In genomic region chr8:119779013-119779737, GRCm38 (mm10) we compare ENCODE assay signal across 8 mouse cellular contexts. TPM values are rescaled to one million over a fixed set of nuclear protein-coding genes. Genes with fewer than 3 reads are reported as not detected.
DNase-seq lines count a peak whose midpoint lies in the region; ATAC-seq and TF ChIP-seq lines count a peak whose summit lies in the region.

No protein-coding gene starts in this region.

- no peak for TF ChIP-seq POLR2A in bone marrow, adult 2 months (IDR thresholded peaks at IDR 0.05; ENCODE audit: borderline replicate concordance, control insufficient read depth, low read depth, low read length)

- no peak overlapping the region for H3K4me3 ChIP-seq in C2C12 (ENCODE audit: insufficient read depth, poor library complexity, severe bottlenecking)
- no peak overlapping the region for H3K4me3 ChIP-seq in bone marrow, adult 2 months (replicated peaks; ENCODE audit: control insufficient read depth, low read depth, low read length)
- H3K4me3 ChIP-seq in embryonic facial prominence, embryonic 15.5 days (replicated peaks) = peak overlapping the region; percentile 69; the same call in 1 of the 2 replicates
- H3K4me3 ChIP-seq in limb, embryonic 15.5 days = peak overlapping the region; percentile 61; the same call in 1 of the 2 replicates

- DNase-seq in heart, adult 9 months (ENCODE audit: low spot score in 2 of 2) = peak; percentile 62 to 84
- DNase-seq in kidney, adult 9 months = peak; percentile 92
- DNase-seq in monocyte, adult 2 months (ENCODE audit: low read depth in 1 of 2, low spot score in 2 of 2) = peak; percentile 38 to 62
- peak; percentile 78 to 89 for DNase-seq in spleen, postnatal 4 days (ENCODE audit: low spot score in 2 of 2)

- peaks cover 2% of the 10 kb centered on the region for H3K4me1 ChIP-seq in bone marrow, adult 2 months (ENCODE audit: control insufficient read depth, insufficient read depth, low read length)
- H3K4me1 ChIP-seq in embryonic facial prominence, embryonic 15.5 days = peaks cover 23% of the 10 kb centered on the region
- peaks cover 16% of the 10 kb centered on the region for H3K4me1 ChIP-seq in limb, embryonic 15.5 days

- 25% methylated on average over 14 of the region's 14 CpGs for WGBS in bone marrow, adult 2 months
- WGBS in embryonic facial prominence, embryonic 15.5 days = 24% methylated on average over 14 of the region's 14 CpGs
- WGBS in limb, embryonic 15.5 days = 23% methylated on average over 14 of the region's 14 CpGs

- H3K9ac ChIP-seq in embryonic facial prominence, embryonic 15.5 days = no peak overlapping the region
- no peak overlapping the region for H3K9ac ChIP-seq in limb, embryonic 15.5 days

- H3K4me2 ChIP-seq in embryonic facial prominence, embryonic 15.5 days (replicated peaks) = peak overlapping the region; percentile 76
- peak overlapping the region; percentile 73 for H3K4me2 ChIP-seq in limb, embryonic 15.5 days

- no peak overlapping the region for H3ac ChIP-seq in C2C12 (ENCODE audit: control insufficient read depth, insufficient read length, low read depth)

- no peaks in the 10 kb centered on the region for H3K79me3 ChIP-seq in C2C12 (ENCODE audit: low read depth)

- H3K9me3 ChIP-seq in embryonic facial prominence, embryonic 15.5 days (replicated peaks) = no peaks in the 10 kb centered on the region
- no peaks in the 10 kb centered on the region for H3K9me3 ChIP-seq in limb, embryonic 15.5 days

- H3K27ac ChIP-seq in bone marrow, adult 2 months (ENCODE audit: control insufficient read depth, insufficient read depth, low read depth, low read length, poor library complexity) = peak overlapping the region; percentile 26; the same call in 1 of the 2 replicates
- 0 out of 2 replicates have a peak overlapping the region, but pooled peaks have one; percentile 84 for H3K27ac ChIP-seq in embryonic facial prominence, embryonic 15.5 days (replicated peaks)
- peak overlapping the region; percentile 82 for H3K27ac ChIP-seq in limb, embryonic 15.5 days

- TF ChIP-seq CTCF in C2C12 (IDR thresholded peaks at IDR 0.05; ENCODE audit: control insufficient read depth, insufficient read depth, insufficient read length) = peak; percentile 92
- peak; percentile 98 for TF ChIP-seq CTCF in bone marrow, adult 2 months (IDR thresholded peaks at IDR 0.05; ENCODE audit: control insufficient read depth, insufficient read depth, low read length)

- no peaks in the 10 kb centered on the region for H3K36me3 ChIP-seq in C2C12 (ENCODE audit: control insufficient read depth, insufficient read depth)
- no peaks in the 10 kb centered on the region for H3K36me3 ChIP-seq in embryonic facial prominence, embryonic 15.5 days
- H3K36me3 ChIP-seq in limb, embryonic 15.5 days = no peaks in the 10 kb centered on the region

- no peak; the same call in 1 of the 2 replicates for ATAC-seq in embryonic facial prominence, embryonic 15.5 days (ENCODE audit: insufficient number of reproducible peaks, low FRiP score, low TSS enrichment, low read depth)
- no peak for ATAC-seq in limb, embryonic 15.5 days (ENCODE audit: insufficient number of reproducible peaks, low FRiP score, low TSS enrichment, low read depth)

- H3K79me2 ChIP-seq in C2C12 (ENCODE audit: control insufficient read depth, insufficient read depth) = no peaks in the 10 kb centered on the region

- H3K27me3 ChIP-seq in C2C12 (ENCODE audit: control insufficient read depth, insufficient read depth, insufficient read length) = no peaks in the 10 kb centered on the region
- H3K27me3 ChIP-seq in embryonic facial prominence, embryonic 15.5 days = no peaks in the 10 kb centered on the region
- no peaks in the 10 kb centered on the region for H3K27me3 ChIP-seq in limb, embryonic 15.5 days

TF ChIP-seq in C2C12, 6 proteins besides CTCF, POLR2A, EP300 and RAD21:
- TF ChIP-seq USF1 (IDR thresholded peaks at IDR 0.05; ENCODE audit: low read depth) (peak; percentile 86), MAX (IDR thresholded peaks at IDR 0.05) (peak; percentile 93), CEBPB (IDR thresholded peaks at IDR 0.05; ENCODE audit: low read depth) (no peak)

RNA-seq across cellular contexts. Expression of gene Tldc1, which starts 1.0 kb away (rescaled TPM):
- polyA plus RNA-seq in C2C12 (2012; fragmentation: generic; extraction: Trizol) = 6.6 TPM
- 0.88 and 3.2 TPM in 2 replicates for polyA plus RNA-seq in bone marrow, adult 2 months (2011; ENCODE audit: insufficient read depth, insufficient read length, low replicate concordance, missing spikeins)
- polyA plus RNA-seq in embryonic facial prominence, embryonic 15.5 days (2015; fragmentation: Nextera tagmentation; extraction: Ambion mirVana) = 12.6 and 13.4 TPM in 2 replicates
- polyA plus RNA-seq in limb, embryonic 15.5 days (2015; fragmentation: Nextera tagmentation; extraction: Ambion mirVana) = 11.5 and 11.7 TPM in 2 replicates

Comparison
In these comparisons a context has a peak if more than half of its experiments do, and no peak if none do; other contexts are left out.
1. H3K4me3 ChIP-seq: peak in embryonic facial prominence, embryonic 15.5 days (single experiment) and limb, embryonic 15.5 days (single experiment); none in C2C12 (single experiment) and bone marrow, adult 2 months (single experiment).
2. H3K27ac ChIP-seq: peak in every context shown above with its lines; median percentile 84 in embryonic facial prominence, embryonic 15.5 days; 82 in limb, embryonic 15.5 days; 26 in bone marrow, adult 2 months.
3. Peak in every context shown above with its lines, with median percentiles within 50 percentile points of each other: DNase-seq.